In genomic region chr10:80051618-80052373, GRCm38 (mm10) we compare ENCODE assay signal across 8 mouse cellular contexts. TPM values are rescaled to one million over a fixed set of nuclear protein-coding genes. Genes with fewer than 3 reads are reported as not detected.
DNase-seq lines count a peak whose midpoint lies in the region; ATAC-seq and TF ChIP-seq lines count a peak whose summit lies in the region.

No protein-coding gene starts in this region.

- DNase-seq in left cerebral cortex, adult 2 months (ENCODE audit: extremely low spot score in 1 of 2, low spot score in 2 of 2) = no peak
- no peak for DNase-seq in left cerebral cortex, postnatal 36 days (ENCODE audit: low spot score in 2 of 2)
- DNase-seq in embryonic facial prominence, embryonic 14.5 days (ENCODE audit: low spot score) = peak; percentile 31
- no peak for DNase-seq in hindbrain, postnatal 0 days (ENCODE audit: low spot score)
- DNase-seq in liver, embryonic 14.5 days (ENCODE audit: low read depth in 3 of 3, low spot score in 3 of 3) = peak in 2 of 3 experiments; percentile 47 to 50
- DNase-seq in right cerebral cortex, postnatal 4 days = no peak

- WGBS in embryonic facial prominence, embryonic 14.5 days = 36% methylated on average over 13 of the region's 14 CpGs
- WGBS in hindbrain, postnatal 0 days = 45% methylated on average over 13 of the region's 14 CpGs
- 30% methylated on average over 14 of the region's 14 CpGs for WGBS in liver, embryonic 14.5 days (ENCODE audit: insufficient replicate concordance)

- H3K4me2 ChIP-seq in embryonic facial prominence, embryonic 14.5 days (ENCODE audit: low read depth, low read length) = no peak overlapping the region
- no peak overlapping the region for H3K4me2 ChIP-seq in hindbrain, postnatal 0 days (ENCODE audit: low read depth, low read length)
- H3K4me2 ChIP-seq in liver, embryonic 14.5 days (ENCODE audit: low read depth) = no peak overlapping the region; the same call in 1 of the 2 replicates

- TF ChIP-seq CTCF in left cerebral cortex, adult 2 months (IDR thresholded peaks at IDR 0.05) = no peak
- no peak for TF ChIP-seq CTCF in hindbrain, postnatal 0 days (IDR thresholded peaks at IDR 0.05; ENCODE audit: low read depth)
- TF ChIP-seq CTCF in liver, embryonic 14.5 days (IDR thresholded peaks at IDR 0.05; ENCODE audit: low read depth) = no peak

- H3K27ac ChIP-seq in left cerebral cortex, adult 2 months = peak overlapping the region; percentile 32; the same call in 1 of the 2 replicates
- H3K27ac ChIP-seq in embryonic facial prominence, embryonic 14.5 days (replicated peaks; ENCODE audit: low read depth, low read length) = peak overlapping the region; percentile 63
- peak overlapping the region; percentile 2; the same call in 1 of the 2 replicates for H3K27ac ChIP-seq in hindbrain, postnatal 0 days
- peak overlapping the region; percentile 84 for H3K27ac ChIP-seq in liver, embryonic 14.5 days

- H3K4me3 ChIP-seq in left cerebral cortex, adult 2 months = no peak overlapping the region
- no peak overlapping the region for H3K4me3 ChIP-seq in embryonic facial prominence, embryonic 14.5 days (ENCODE audit: low read depth, low read length)
- H3K4me3 ChIP-seq in hindbrain, postnatal 0 days (ENCODE audit: low read length) = no peak overlapping the region
- H3K4me3 ChIP-seq in liver, embryonic 14.5 days (ENCODE audit: insufficient read depth in 1 of 2, low read depth in 2 of 2, low read length in 2 of 2) = no peak overlapping the region

- no peaks in the 10 kb centered on the region for H3K27me3 ChIP-seq in embryonic facial prominence, embryonic 14.5 days (replicated peaks; ENCODE audit: control insufficient read depth, insufficient read depth, low read length)
- no peaks in the 10 kb centered on the region for H3K27me3 ChIP-seq in hindbrain, postnatal 0 days (ENCODE audit: insufficient read depth, low read length)
- H3K27me3 ChIP-seq in liver, embryonic 14.5 days (ENCODE audit: control insufficient read depth, insufficient read depth, low read length) = no peaks in the 10 kb centered on the region

- peak overlapping the region; percentile 6; the same call in 1 of the 2 replicates for H3K9ac ChIP-seq in embryonic facial prominence, embryonic 14.5 days (ENCODE audit: low read depth, low read length)
- no peak overlapping the region for H3K9ac ChIP-seq in hindbrain, postnatal 0 days (replicated peaks; ENCODE audit: low read length)
- no peak overlapping the region for H3K9ac ChIP-seq in liver, embryonic 14.5 days (replicated peaks)

- TF ChIP-seq EP300 in liver, embryonic 14.5 days (IDR thresholded peaks at IDR 0.05; ENCODE audit: low read depth) = no peak

- intact Hi-C loops in left cerebral cortex, adult 2 months (cut with DNase I) = no loop called here
- intact Hi-C loops in left cerebral cortex, postnatal 36 days (cut with DNase I) = loop anchor here (5.0 kb wide), 1 partner anchor 61 kb away; no protein-coding TSS in a partner anchor

- no peaks in the 10 kb centered on the region for H3K9me3 ChIP-seq in embryonic facial prominence, embryonic 14.5 days (ENCODE audit: control insufficient read depth, low read length)
- no peaks in the 10 kb centered on the region for H3K9me3 ChIP-seq in hindbrain, postnatal 0 days (ENCODE audit: low read length)
- H3K9me3 ChIP-seq in liver, embryonic 14.5 days (ENCODE audit: control insufficient read depth, low read length) = no peaks in the 10 kb centered on the region

- H3K4me1 ChIP-seq in embryonic facial prominence, embryonic 14.5 days (ENCODE audit: control insufficient read depth, insufficient read depth, low read length) = peaks cover 17% of the 10 kb centered on the region
- H3K4me1 ChIP-seq in hindbrain, postnatal 0 days (ENCODE audit: insufficient read depth, low read length) = peaks cover 8% of the 10 kb centered on the region
- H3K4me1 ChIP-seq in liver, embryonic 14.5 days (replicated peaks; ENCODE audit: control insufficient read depth in 2 of 2, insufficient read depth in 2 of 2, low read length in 1 of 2) = peaks cover 36 to 42% of the 10 kb centered on the region in 2 experiments

- peaks cover 16% of the 10 kb centered on the region for H3K36me3 ChIP-seq in embryonic facial prominence, embryonic 14.5 days (ENCODE audit: control insufficient read depth, insufficient read depth, low read length)
- H3K36me3 ChIP-seq in hindbrain, postnatal 0 days (ENCODE audit: insufficient read depth, low read length) = peaks cover 6% of the 10 kb centered on the region; the same call in 1 of the 2 replicates
- H3K36me3 ChIP-seq in liver, embryonic 14.5 days (replicated peaks; ENCODE audit: control insufficient read depth, insufficient read depth, low read depth) = peaks cover 11% of the 10 kb centered on the region

- ATAC-seq in embryonic facial prominence, embryonic 14.5 days (ENCODE audit: low read depth) = no peak
- no peak for ATAC-seq in hindbrain, postnatal 0 days
- no peak for ATAC-seq in liver, embryonic 14.5 days (ENCODE audit: insufficient read depth)
- peak; percentile 13; the same call in 1 of the 2 replicates for ATAC-seq in neutrophil, adult 5-6 weeks (ENCODE audit: extremely low read depth, insufficient number of reproducible peaks, low FRiP score, poor library complexity, severe bottlenecking)
- no peak for ATAC-seq in inflammation-experienced regulatory T-cells, adult 6 months

RNA-seq across cellular contexts. Expression of gene Gpx4, which starts 4.8 kb away (rescaled TPM):
- total RNA-seq in left cerebral cortex, adult 2 months (2021) = 100 to 1,000 TPM; 494 to 526 TPM
- 100 to 1,000 TPM; 468 to 559 TPM for total RNA-seq in left cerebral cortex, postnatal 36 days (2021)
- 505 and 517 TPM in 2 replicates for polyA plus RNA-seq in embryonic facial prominence, embryonic 14.5 days (2014; fragmentation: Nextera tagmentation; extraction: Ambion mirVana)
- total RNA-seq in hindbrain, postnatal 0 days (2014; rRNA removed) = 373 and 379 TPM in 2 replicates
- polyA plus RNA-seq in hindbrain, postnatal 0 days (2015; fragmentation: Nextera tagmentation; extraction: Ambion mirVana) = 757 and 762 TPM in 2 replicates
- polyA plus RNA-seq in liver, embryonic 14.5 days (2012; rRNA removed) = 274 and 388 TPM in 2 replicates
- polyA plus RNA-seq in liver, embryonic 14.5 days (2014; fragmentation: Nextera tagmentation; extraction: Ambion mirVana) = 705 and 724 TPM in 2 replicates
- 206 and 276 TPM in 2 replicates for total RNA-seq in neutrophil, adult 5-6 weeks (2017)
- 100 to 1,000 TPM; 346 to 445 (median 381) TPM for polyA plus RNA-seq in inflammation-experienced regulatory T-cells, adult 6 months (2017; shearing (Covaris generic))

RNA-seq across cellular contexts. Expression of gene Polr2e, which starts 12.2 kb away (rescaled TPM):
- total RNA-seq in left cerebral cortex, adult 2 months (2021) = 10 to 100 TPM; 73.0 to 76.0 TPM
- total RNA-seq in left cerebral cortex, postnatal 36 days (2021) = 10 to 100 TPM; 69.2 to 83.6 TPM
- 207 and 227 TPM in 2 replicates for polyA plus RNA-seq in embryonic facial prominence, embryonic 14.5 days (2014; fragmentation: Nextera tagmentation; extraction: Ambion mirVana)
- 93.3 and 100 TPM in 2 replicates for total RNA-seq in hindbrain, postnatal 0 days (2014; rRNA removed)
- polyA plus RNA-seq in hindbrain, postnatal 0 days (2015; fragmentation: Nextera tagmentation; extraction: Ambion mirVana) = 143 TPM in 2 replicates
- polyA plus RNA-seq in liver, embryonic 14.5 days (2012; rRNA removed) = 77.0 and 121 TPM in 2 replicates
- 88.0 and 90.2 TPM in 2 replicates for polyA plus RNA-seq in liver, embryonic 14.5 days (2014; fragmentation: Nextera tagmentation; extraction: Ambion mirVana)
- 47.7 and 66.4 TPM in 2 replicates for total RNA-seq in neutrophil, adult 5-6 weeks (2017)
- polyA plus RNA-seq in inflammation-experienced regulatory T-cells, adult 6 months (2017; shearing (Covaris generic)) = 100 to 1,000 TPM; 137 to 227 (median 211) TPM

RNA-seq across cellular contexts. Expression of gene Arhgap45, which starts 35.3 kb away (rescaled TPM):
- total RNA-seq in left cerebral cortex, adult 2 months (2021) = 1 to 10 TPM; 3.5 TPM
- total RNA-seq in left cerebral cortex, postnatal 36 days (2021) = 1 to 10 TPM; 3.3 to 5.3 TPM
- 4.4 and 6.4 TPM in 2 replicates for polyA plus RNA-seq in embryonic facial prominence, embryonic 14.5 days (2014; fragmentation: Nextera tagmentation; extraction: Ambion mirVana)
- 2.9 and 3.3 TPM in 2 replicates for total RNA-seq in hindbrain, postnatal 0 days (2014; rRNA removed)
- polyA plus RNA-seq in hindbrain, postnatal 0 days (2015; fragmentation: Nextera tagmentation; extraction: Ambion mirVana) = 1.7 and 1.8 TPM in 2 replicates
- 17.5 and 20.9 TPM in 2 replicates for polyA plus RNA-seq in liver, embryonic 14.5 days (2012; rRNA removed)
- polyA plus RNA-seq in liver, embryonic 14.5 days (2014; fragmentation: Nextera tagmentation; extraction: Ambion mirVana) = 7.9 and 9.3 TPM in 2 replicates
- 695 and 736 TPM in 2 replicates for total RNA-seq in neutrophil, adult 5-6 weeks (2017)
- polyA plus RNA-seq in inflammation-experienced regulatory T-cells, adult 6 months (2017; shearing (Covaris generic)) = 100 to 1,000 TPM; 242 to 254 (median 251) TPM

RNA-seq across cellular contexts. Expression of gene Sbno2, which starts 53.6 kb away (rescaled TPM):
- total RNA-seq in left cerebral cortex, adult 2 months (2021) = 10 to 100 TPM; 21.4 to 22.1 TPM
- 10 to 100 TPM; 14.5 to 25.5 TPM for total RNA-seq in left cerebral cortex, postnatal 36 days (2021)
- 12.8 and 14.1 TPM in 2 replicates for polyA plus RNA-seq in embryonic facial prominence, embryonic 14.5 days (2014; fragmentation: Nextera tagmentation; extraction: Ambion mirVana)
- total RNA-seq in hindbrain, postnatal 0 days (2014; rRNA removed) = 22.8 and 23.7 TPM in 2 replicates
- polyA plus RNA-seq in hindbrain, postnatal 0 days (2015; fragmentation: Nextera tagmentation; extraction: Ambion mirVana) = 6.9 and 7.8 TPM in 2 replicates
- polyA plus RNA-seq in liver, embryonic 14.5 days (2012; rRNA removed) = 10.0 and 10.1 TPM in 2 replicates
- 6.6 and 7.6 TPM in 2 replicates for polyA plus RNA-seq in liver, embryonic 14.5 days (2014; fragmentation: Nextera tagmentation; extraction: Ambion mirVana)
- total RNA-seq in neutrophil, adult 5-6 weeks (2017) = 232 and 238 TPM in 2 replicates
- 10 to 100 TPM; 30.4 to 39.1 (median 32.6) TPM for polyA plus RNA-seq in inflammation-experienced regulatory T-cells, adult 6 months (2017; shearing (Covaris generic))

RNA-seq across cellular contexts. Expression of gene Abca7, which starts 55.5 kb away (rescaled TPM):
- total RNA-seq in left cerebral cortex, adult 2 months (2021) = 10 to 100 TPM; 13.5 to 13.8 TPM
- total RNA-seq in left cerebral cortex, postnatal 36 days (2021) = 10 to 100 TPM; 10.3 to 13.0 TPM
- 2.5 and 2.8 TPM in 2 replicates for polyA plus RNA-seq in embryonic facial prominence, embryonic 14.5 days (2014; fragmentation: Nextera tagmentation; extraction: Ambion mirVana)
- 11.6 and 19.1 TPM in 2 replicates for total RNA-seq in hindbrain, postnatal 0 days (2014; rRNA removed)
- 2.3 and 2.4 TPM in 2 replicates for polyA plus RNA-seq in hindbrain, postnatal 0 days (2015; fragmentation: Nextera tagmentation; extraction: Ambion mirVana)
- 11.2 and 12.7 TPM in 2 replicates for polyA plus RNA-seq in liver, embryonic 14.5 days (2012; rRNA removed)
- 4.9 and 6.0 TPM in 2 replicates for polyA plus RNA-seq in liver, embryonic 14.5 days (2014; fragmentation: Nextera tagmentation; extraction: Ambion mirVana)
- 45.9 and 53.7 TPM in 2 replicates for total RNA-seq in neutrophil, adult 5-6 weeks (2017)
- 10 to 100 TPM; 10.7 to 14.2 (median 13.3) TPM for polyA plus RNA-seq in inflammation-experienced regulatory T-cells, adult 6 months (2017; shearing (Covaris generic))

Comparison
In these comparisons a context has a peak if more than half of its experiments do, and no peak if none do; other contexts are left out.
1. DNase-seq: peak in embryonic facial prominence, embryonic 14.5 days (single experiment) and liver, embryonic 14.5 days (2 of 3); none in left cerebral cortex, adult 2 months (0 of 2), left cerebral cortex, postnatal 36 days (0 of 2), hindbrain, postnatal 0 days (single experiment) and right cerebral cortex, postnatal 4 days (single experiment).
2. H3K27ac ChIP-seq: peak in every context shown above with its lines; median percentile 84 in liver, embryonic 14.5 days; 63 in embryonic facial prominence, embryonic 14.5 days; 32 in left cerebral cortex, adult 2 months; 2 in hindbrain, postnatal 0 days.
3. RNA of gene Arhgap45, which starts 35.3 kb away (total RNA-seq): 695 to 736 TPM in neutrophil, adult 5-6 weeks; 3.3 to 5.3 TPM in left cerebral cortex, postnatal 36 days, 3.5 TPM in left cerebral cortex, adult 2 months and 2.9 to 3.3 TPM in hindbrain, postnatal 0 days; every median in the first group is over 100 times any median in the second.